Mouse (Mus musculus) ovary, postnatal 14 days (tissue): ENCODE measurements around the gene Cdc42se1.

ENCODE experiments used
- DNase-seq: peaks from one replicate; pipeline ENCODE4 v3.0.0; 2022; ENCODE audit warnings: low spot score

The Cdc42se1 gene

DNA sequence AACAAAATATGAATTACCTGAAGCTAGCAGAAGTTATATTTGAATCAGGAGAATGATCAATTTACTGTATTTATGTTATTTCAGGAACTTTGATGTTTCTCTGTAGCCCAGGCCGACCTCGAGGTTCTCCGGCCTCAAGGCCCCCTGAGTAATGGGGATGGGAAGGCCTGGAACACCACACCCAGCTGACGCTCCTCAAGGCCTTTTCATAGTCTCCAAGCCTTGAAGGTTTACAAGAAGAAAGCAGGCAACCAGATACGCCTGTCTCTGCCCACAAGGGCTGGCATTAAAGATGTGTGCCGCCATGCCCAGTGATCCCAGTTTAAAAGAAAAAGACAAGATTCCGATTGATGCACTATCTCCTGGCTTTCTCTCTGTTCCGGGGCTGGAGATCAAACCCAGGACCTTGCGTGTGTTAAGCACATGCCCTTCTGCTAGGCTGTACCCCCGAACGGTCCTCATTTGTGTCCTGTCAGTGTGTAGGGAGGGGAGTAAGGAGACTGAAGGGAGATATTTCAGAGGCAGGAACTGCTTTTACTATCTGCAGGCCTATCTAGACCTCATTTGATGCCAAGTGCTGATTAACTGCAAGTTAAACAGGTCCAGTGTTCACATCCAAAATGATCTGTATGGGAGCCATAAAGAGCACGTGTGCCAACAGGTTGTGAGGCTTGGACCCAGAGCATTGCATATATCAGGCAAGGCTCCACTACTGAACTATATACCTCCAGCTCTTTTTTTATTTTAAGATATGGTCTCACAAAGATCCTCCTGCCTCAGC is 56.2 kb downstream of the Cdc42se1 start:
- DNase-seq: no peak

DNA sequence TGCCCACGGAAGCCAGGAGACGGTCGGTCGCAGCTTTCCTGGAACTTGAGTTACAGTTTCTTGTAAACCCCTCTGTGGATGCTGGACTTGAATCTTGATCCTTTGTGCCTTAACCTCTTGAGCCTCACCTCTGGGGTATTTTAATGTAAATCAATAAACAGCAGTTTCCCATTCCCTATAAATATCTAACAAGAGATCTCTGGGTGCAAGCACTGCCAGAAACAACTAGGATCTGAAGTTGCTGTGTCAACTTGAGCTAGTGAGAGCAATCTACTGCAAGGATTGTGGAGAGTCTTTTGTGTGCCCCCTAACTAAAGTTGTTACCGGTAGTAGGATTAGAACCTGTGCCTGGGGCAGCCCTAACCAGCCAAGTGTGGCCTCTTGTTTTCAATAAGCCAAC is 56.9 kb downstream of the Cdc42se1 start:
- no peak for DNase-seq
